Mouse (Mus musculus) testis, adult 2 months (tissue): ENCODE measurements around the gene Gm17657.

Source experiments
- CTCF ChIP-seq: fragments of 200-500 bp; IDR thresholded peaks from 2 replicates; pipeline ENCODE4 v1.5.1; 2012; ENCODE audit warnings: low read depth, mild to moderate bottlenecking, inconsistent platforms, low read length, moderate library complexity; ENCODE audit not compliant: control insufficient read depth, insufficient read depth, insufficient replicate concordance
- POLR2A ChIP-seq: fragments of 200-500 bp; IDR thresholded peaks from 2 replicates; pipeline ENCODE4 v1.6.1; 2012; ENCODE audit warnings: low read depth, mild to moderate bottlenecking, inconsistent platforms, low read length, moderate library complexity; ENCODE audit not compliant: control insufficient read depth

DNA sequence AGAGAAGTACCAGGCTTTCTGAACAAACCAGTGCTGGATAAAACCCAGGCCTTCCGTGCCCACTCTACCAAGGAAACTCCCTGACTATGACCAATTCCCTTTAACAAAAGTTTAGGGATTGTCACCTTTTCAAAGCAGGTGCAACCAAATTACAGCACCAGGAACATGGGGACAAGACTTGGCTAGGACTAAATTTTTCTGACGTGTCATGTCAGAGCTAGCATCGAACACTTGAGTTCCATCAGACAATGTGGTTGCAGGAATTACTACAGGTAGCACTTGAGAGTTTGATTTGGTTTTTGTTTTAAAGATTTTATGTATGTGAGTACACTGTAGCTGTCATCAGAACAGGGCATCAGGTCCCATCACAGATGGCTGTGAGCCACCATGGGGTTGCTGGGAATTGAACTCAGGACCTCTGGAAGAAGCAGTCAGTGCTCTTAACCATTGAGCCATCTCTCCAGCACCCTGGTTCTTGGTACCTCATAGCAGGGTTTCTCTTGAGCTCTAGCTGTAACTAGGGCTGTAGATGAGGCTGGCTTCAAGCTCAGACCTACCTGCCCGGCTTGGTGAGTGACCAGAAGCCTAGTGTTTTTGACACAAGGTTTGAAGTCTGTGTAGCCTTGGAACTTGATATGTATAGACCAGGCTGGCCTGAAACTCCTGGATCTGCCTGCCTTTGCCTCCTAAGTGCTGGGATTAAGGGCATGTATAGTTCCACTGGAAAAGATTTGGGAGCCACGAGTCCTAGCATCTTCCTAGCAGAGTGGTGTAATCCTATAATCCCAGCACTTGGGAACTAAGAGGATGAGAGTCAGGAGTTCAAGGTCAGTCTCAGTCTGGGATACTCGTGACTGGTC lies 53.0 kb downstream of the Gm17657 start:
- TF ChIP-seq CTCF (no peak), POLR2A (no peak)
